Mouse (Mus musculus) left cerebral cortex, adult 2 months (tissue): ENCODE measurements around the gene Btbd9. TPM values are rescaled to one million over a fixed set of nuclear protein-coding genes. Genes with fewer than 3 reads are reported as not detected.

Experiments
- DNase-seq, 2 experiments: peaks; one replicate each; pipeline ENCODE4 v3.0.0; 2021 to 2022; ENCODE audit warnings: low spot score in 2 of 2, mixed read lengths in 1 of 2; ENCODE audit errors: extremely low spot score in 1 of 2
- H3K27ac ChIP-seq: fragments of 200-600 bp; 2 replicates; pipeline ENCODE4 v1.8.1; 2022
- H3K4me3 ChIP-seq: fragments of 200-600 bp; 2 replicates; pipeline ENCODE4 v1.8.1; 2022
- CTCF ChIP-seq: fragments of 200-600 bp; IDR thresholded peaks from 2 replicates; pipeline ENCODE4 v1.8.1; 2022; ENCODE audit warnings: antibody characterized with exemption, mild to moderate bottlenecking, moderate library complexity
- intact Hi-C: fragments of 180-260 bp; cut with DNase I; formaldehyde crosslinking; loops from one replicate; pipeline ENCODE4 v1.15.1; 2025
- total RNA-seq, 2 experiments: library from RNA; stranded (reverse); gene quantifications; 2 replicates each; pipeline ENCODE4 v1.2.3; 2021

Btbd9 gene
- total RNA-seq, 2 experiments from 2014 or later: 102 to 104 TPM

GRCm38 (mm10) chr17:30307168-30307567, 269.1 kb downstream of the Btbd9 start:
- Histone ChIP-seq H3K4me3 (no peak overlapping the region), H3K27ac (no peak overlapping the region)
- no peak for TF ChIP-seq CTCF
- intact Hi-C loops: no loop called here
- no peak for DNase-seq

DNA sequence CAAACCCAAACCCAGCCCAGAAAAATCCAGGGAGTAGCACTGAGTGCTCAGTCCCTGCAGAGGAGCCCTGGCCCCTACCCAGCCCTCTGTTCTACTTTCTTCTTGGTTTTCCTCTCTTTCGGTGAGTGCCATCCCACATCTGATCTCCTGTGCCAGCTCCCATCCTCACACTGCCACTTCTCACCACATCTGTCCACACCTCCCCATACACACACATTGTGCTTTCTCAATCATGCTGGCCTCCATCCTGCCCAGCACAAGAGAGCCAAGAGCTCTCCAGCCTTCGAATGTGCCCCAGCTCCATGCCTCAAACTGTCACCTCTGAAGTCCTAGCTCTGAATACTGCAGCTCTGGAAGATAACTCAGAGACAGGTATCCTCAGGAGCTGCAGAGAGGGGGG, 271.5 kb downstream of the Btbd9 start:
- H3K27ac ChIP-seq: no peak overlapping the region
- DNase-seq: no peak
- no peak for TF ChIP-seq CTCF
- intact Hi-C loops: no loop called here
- H3K4me3 ChIP-seq: no peak overlapping the region

GRCm38 (mm10) chr17:30301338-30301737, 274.9 kb downstream of the Btbd9 start:
- no peak; the same call in 1 of the 2 replicates for TF ChIP-seq CTCF
- intact Hi-C loops: no loop called here
- no peak for DNase-seq

GRCm38 (mm10) chr17:30297432-30297831, 278.9 kb downstream of the Btbd9 start:
- intact Hi-C loops: no loop called here
- Histone ChIP-seq H3K4me3 (no peak overlapping the region), H3K27ac (no peak overlapping the region)
- DNase-seq: no peak
- TF ChIP-seq CTCF: no peak

More at GRCm38 (mm10) chr17:30301338-30301737, 274.9 kb downstream of the Btbd9 start:
- no peak overlapping the region for H3K27ac ChIP-seq
- no peak overlapping the region for H3K4me3 ChIP-seq

DNA sequence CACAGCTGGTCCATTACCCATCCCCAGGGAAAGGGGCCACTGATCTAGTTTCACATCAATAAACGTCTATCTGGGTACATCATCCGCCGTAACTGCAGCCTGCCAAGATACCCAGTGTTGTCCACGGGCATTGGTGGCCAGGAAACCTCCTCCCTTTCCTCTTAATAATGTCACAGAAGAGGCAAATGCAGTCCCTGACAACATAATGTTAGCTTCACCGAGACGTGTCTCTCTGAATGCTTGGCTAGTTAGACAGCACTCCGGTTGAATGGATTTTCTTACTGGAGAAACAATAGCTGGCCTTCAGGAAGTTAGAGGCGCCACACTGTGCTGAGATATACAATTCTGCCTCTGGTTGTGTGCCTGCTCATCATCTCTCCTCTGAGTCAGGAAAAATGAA, 280.2 kb downstream of the Btbd9 start:
- Histone ChIP-seq H3K4me3 (no peak overlapping the region), H3K27ac (no peak overlapping the region)
- intact Hi-C loops: no loop called here
- TF ChIP-seq CTCF: no peak
- DNase-seq: no peak

DNA sequence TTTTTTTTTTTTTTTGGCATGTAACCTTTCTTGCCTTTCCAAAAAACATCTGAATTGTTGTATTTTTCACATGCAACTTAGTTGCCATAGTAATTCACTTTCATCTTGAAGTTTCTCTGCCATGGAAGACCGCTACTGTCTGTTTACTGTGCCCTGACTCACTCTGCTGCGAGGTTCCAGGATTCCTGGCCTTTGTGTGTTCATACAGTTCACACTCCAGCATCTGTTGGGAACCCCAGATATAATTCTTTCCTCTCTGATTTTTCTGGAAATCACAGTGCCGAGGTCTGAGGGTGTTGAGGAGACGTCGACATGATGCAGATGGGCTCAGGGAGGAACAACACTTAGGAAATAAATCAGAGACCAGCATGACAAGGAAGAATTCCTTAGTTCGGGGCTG, 283.6 kb downstream of the Btbd9 start:
- intact Hi-C loops: no loop called here
- TF ChIP-seq CTCF: no peak
- Histone ChIP-seq H3K4me3 (no peak overlapping the region), H3K27ac (no peak overlapping the region)
- DNase-seq: no peak

GRCm38 (mm10) chr17:30285641-30286040, 290.6 kb downstream of the Btbd9 start:
- H3K4me3 ChIP-seq: no peak overlapping the region
- no peak for TF ChIP-seq CTCF
- no peak for DNase-seq
- intact Hi-C loops: no loop called here
- no peak overlapping the region for H3K27ac ChIP-seq

GRCm38 (mm10) chr17:30283460-30284050, 292.7 kb downstream of the Btbd9 start:
- no peak for DNase-seq
- no peak for TF ChIP-seq CTCF
- no peak overlapping the region for H3K27ac ChIP-seq
- intact Hi-C loops: no loop called here
- H3K4me3 ChIP-seq: no peak overlapping the region

GRCm38 (mm10) chr17:30283001-30283400, 293.3 kb downstream of the Btbd9 start:
- intact Hi-C loops: no loop called here
- no peak for DNase-seq
- Histone ChIP-seq H3K4me3 (no peak overlapping the region), H3K27ac (no peak overlapping the region)
- TF ChIP-seq CTCF: no peak

DNA sequence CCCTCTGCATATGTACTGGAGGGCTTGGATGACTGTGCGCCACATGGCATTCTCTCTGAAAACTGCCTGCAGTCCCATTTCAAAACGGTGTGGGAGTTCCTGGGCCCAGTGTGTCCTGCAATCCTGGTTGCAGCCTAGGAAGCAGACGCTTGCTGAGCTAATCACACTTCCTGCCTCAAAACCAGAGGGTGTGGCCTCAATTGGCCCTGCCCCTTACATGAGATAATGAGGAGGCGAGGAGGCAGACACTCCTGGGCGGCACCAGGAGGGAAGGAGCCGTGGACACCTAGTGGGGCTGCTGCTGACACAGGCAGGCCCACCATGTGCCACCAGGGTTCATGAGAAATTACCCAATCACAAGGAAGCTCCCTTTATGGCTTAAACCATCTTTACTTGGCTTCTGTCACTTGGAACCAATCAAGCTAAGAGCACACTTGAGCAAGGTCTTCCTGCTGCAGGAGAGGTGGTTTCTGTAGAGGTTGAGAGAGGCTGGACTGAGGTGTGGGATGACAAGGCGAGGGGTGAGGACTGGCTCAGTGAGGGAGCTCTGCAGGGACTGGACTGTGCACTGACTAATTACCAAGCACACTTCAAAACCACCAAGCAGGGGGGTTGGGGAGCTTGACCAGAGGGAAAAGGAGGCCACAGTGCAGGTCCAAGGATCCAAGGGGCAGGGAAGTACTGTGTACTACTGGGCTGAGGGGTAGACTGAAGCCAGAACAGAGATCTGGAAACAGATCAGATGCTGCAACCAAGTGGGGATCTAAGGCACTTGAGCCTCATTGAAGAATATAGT, 295.8 kb downstream of the Btbd9 start:
- no peak for TF ChIP-seq CTCF
- intact Hi-C loops: no loop called here
- Histone ChIP-seq H3K27ac (no peak overlapping the region), H3K4me3 (no peak overlapping the region)
- no peak for DNase-seq

GRCm38 (mm10) chr17:30279684-30280083, 296.6 kb downstream of the Btbd9 start:
- DNase-seq: no peak
- intact Hi-C loops: no loop called here
- no peak overlapping the region for H3K27ac ChIP-seq
- no peak for TF ChIP-seq CTCF
- H3K4me3 ChIP-seq: no peak overlapping the region

DNA sequence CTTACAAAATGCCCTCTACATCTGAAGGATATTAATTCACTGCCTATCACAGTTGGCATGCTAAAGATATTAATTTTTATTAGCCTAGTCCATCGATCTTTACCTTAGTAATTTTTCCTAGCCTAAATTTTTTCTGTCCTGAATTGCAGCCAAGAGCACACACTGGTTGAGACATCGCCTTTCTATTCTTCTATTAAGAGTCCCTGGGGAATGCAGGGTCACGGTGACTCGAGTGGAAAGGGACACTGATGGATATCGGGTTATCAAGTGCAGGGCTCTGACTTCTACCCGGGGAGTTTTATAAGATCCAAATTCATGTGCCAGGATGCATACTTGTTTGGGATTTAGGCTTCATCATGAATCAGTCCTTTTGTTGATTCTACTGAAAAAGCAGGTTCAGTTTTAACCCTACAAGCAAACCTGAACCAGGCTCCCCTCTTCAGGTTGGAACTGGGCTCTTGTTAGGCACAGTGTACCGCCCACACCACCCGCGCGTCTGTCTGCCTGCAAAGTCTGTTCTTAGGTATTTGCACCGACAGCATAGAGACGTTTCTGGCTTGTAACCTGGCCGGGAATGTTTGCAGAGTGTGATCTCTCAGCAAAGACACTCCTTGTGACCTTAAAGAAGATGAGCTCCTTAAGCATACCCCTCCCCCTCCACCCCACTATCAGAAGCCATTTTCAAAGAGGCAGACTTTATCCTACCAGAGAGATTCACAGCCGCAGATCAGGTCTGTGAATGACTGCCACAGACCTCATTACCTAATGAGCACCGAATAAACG, 297.5 kb downstream of the Btbd9 start:
- Histone ChIP-seq H3K27ac (no peak overlapping the region), H3K4me3 (no peak overlapping the region)
- TF ChIP-seq CTCF: no peak
- intact Hi-C loops: no loop called here
- peak; percentile 38 to 45 for DNase-seq
